Mouse (Mus musculus) left cerebral cortex, postnatal 10 days (tissue): ENCODE data around the gene Ccdc189. TPM values are rescaled to one million over a fixed set of nuclear protein-coding genes. Genes with fewer than 3 reads are reported as not detected.

Experiments used
- DNase-seq, 2 experiments: peaks; one replicate each; pipeline ENCODE4 v3.0.0; 2021 to 2022; ENCODE audit warnings: low spot score in 2 of 2, mixed read lengths in 1 of 2; ENCODE audit errors: extremely low spot score in 1 of 2
- intact Hi-C: fragments of 180-260 bp; cut with DNase I; formaldehyde crosslinking; loops from one replicate; pipeline ENCODE4 v1.15.1; 2025
- total RNA-seq, 2 experiments: library from RNA; stranded (reverse); gene quantifications; 2 replicates each; pipeline ENCODE4 v1.2.3; 2021

The Ccdc189 gene
- total RNA-seq, 2 experiments from 2014 or later: 8.1 to 8.3 TPM

DNA sequence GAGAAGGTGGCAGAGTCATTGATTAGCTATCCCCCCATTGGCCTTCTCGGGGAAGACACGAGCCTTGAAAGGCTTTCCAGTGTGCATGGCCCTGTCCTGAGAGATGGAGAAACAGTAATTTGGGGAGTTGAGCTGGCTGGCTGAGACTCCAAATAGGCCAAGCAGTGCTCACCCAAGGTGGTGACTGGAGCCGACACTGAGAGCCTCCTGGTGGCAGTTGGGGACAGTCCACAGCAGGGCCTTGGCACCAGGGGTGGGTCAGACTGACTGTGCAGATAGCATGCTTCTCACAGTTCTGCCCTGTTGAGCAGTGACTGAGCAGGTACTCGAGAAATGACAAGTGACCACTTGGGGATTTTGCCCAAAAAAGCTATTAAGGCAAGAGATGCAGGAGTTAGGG is 13.3 kb upstream of the Ccdc189 start:
- no peak for DNase-seq
- intact Hi-C loops: loop anchor here (2.0 kb wide), 1 partner anchor 19 kb away; no protein-coding TSS in a partner anchor

DNA sequence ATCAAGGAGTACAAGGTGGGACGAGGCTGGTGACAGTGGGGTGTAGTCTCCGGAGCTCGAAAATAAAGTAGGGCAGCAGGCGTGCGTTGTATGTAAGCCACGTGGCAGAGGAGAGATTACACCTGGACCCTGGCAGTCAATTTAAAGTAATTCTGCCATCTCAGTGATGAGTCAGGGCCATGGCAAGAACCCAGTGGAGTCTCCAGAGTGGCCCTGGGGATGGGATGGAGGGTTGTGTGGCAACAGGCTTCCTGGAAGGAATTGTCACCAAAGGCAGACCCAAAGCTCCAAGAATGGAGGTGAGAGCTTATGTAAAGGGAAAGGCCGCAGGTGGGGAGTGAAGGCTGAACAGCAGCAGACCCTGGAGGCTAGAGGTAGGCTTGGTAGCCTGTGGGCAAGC is 12.2 kb upstream of the Ccdc189 start:
- intact Hi-C loops: no loop called here

DNA sequence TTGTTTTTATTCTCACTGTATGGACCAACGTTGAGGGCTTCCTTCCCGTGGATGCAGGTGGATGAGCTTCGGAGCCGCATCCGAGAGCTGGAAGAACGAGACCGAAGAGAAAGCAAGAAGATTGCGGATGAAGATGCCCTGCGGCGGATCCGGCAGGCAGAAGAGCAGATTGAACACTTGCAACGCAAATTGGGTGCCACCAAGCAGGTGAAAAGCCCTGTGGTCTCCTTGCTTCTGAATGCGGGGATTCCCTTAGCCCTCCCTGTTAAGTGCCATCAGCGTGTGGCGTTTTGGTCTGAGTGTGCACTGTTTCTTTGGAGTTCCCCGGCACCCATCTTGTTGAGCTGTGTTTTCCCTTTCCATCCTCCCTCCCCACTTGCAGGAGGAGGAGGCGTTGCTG is 8.4 kb upstream of the Ccdc189 start:
- DNase-seq: no peak
- intact Hi-C loops: no loop called here

More for the DNA sequence above, 12.2 kb upstream of the Ccdc189 start:
- DNase-seq: no peak

DNA sequence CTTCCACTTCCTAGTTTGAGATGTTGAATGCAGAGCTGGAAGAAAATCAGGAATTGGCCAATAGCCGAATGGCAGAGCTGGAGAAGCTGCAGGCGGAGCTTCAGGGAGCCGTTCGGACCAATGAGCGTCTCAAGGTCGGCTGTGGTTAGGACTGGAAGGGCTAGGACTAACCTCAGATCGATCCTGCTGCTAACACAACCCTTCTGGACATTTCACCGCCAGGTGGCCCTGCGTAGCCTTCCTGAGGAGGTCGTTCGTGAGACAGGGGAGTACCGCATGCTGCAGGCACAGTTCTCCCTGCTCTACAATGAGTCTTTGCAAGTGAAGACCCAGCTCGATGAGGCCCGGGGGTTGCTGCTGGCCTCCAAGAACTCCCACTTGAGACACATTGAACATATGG is 4.2 kb upstream of the Ccdc189 start:
- intact Hi-C loops: no loop called here

DNA sequence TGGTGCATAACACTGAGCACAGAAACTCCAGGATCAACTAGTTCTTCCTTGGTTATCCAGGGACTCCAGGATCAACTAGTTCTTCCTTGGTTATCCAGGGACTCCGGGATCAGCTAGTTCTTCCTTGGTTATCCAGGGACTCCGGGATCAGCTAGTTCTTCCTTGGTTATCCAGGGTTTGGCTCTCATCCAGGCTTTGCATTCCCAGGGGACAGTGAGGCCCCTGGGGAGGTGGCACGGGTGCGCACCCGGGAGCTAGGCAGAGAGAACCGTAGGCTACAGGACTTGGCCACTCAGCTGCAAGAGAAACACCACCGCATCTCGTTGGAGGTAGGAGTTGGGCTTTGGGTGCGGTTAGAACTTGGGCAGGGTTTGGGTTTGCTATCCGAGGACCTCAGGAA is 2.7 kb upstream of the Ccdc189 start:
- intact Hi-C loops: no loop called here
- DNase-seq: no peak

More for the DNA sequence above, 4.2 kb upstream of the Ccdc189 start:
- no peak for DNase-seq

DNA sequence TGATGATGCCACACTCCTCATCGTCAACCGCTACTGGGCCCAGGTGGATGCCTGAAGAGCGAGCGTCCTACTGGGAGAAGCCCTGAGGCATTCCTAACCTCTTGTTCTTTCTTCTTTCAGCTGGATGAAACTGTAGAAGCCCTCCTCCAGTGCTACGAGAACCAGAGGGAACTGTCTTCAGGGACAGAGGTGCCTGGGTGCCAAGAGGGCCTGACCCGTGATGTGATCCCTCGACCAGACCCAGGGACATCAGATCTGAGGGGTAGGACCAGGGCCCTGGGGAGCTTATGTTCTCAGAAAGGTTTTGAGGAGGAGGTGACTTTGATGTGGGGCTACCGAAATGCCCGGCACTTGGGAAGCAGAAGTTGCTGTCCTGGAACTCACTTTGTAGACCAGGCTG is 1.2 kb upstream of the Ccdc189 start:
- no peak for DNase-seq
- intact Hi-C loops: no loop called here

DNA sequence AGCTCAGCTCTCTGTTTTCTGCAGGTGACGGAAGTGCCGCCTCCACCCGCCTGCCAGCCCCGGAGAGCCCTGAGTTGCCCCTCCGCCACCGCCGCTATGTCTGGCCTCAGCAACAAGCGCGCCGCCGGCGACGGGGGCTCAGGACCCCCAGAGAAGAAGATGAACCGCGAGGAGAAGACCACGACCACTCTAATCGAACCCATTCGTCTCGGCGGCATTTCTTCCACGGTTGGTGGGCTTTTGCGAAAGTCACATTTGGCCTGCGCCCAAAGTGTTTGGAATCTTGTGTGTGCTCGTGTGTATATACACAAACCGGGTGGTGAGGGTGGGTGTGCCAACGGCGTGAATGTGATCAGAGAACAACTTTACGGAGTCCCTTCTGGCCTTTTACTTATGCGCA is 506 bp upstream of the Ccdc189 start:
- intact Hi-C loops: no loop called here
- DNase-seq: no peak

DNA sequence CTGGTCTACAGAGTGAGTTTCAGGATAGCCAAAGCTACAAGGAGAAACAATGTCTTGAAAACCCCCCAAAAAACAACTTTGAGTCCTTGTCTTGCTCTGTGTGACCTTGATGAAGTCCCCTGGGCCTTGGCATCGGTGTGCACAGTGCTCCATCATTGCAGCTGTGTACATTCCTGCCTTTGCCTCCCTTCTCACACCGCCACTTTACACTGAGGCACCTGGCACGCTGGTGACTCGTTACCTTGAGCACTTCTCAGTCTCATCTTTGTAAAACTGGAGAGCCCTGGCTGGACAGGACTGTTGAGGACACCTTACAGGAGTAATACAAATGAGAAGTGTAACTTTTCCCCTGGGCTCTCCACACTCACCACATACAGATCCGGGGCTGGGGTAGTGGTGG is 1.2 kb downstream of the Ccdc189 start:
- intact Hi-C loops: no loop called here

DNA sequence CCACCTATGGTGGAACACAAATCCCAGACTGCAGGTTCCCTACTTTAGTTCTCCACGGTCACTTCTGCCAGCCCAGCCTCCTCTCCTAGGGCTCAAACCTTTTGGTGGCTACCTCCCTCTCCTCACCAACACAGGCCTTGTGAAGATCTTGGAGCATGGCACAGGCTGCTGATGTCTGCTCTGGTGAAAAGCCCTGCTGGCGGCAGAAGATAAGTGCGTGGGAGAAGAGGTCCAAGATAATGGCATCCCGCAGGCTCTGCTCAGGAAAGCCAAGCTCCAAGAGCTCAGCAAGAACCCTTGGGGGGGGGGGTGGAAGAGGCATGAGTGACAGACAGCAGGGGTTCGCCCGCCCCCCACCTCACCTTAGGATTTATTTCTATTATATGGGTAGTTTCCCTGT is 2.2 kb downstream of the Ccdc189 start:
- DNase-seq: peak in 1 of 2 experiments; percentile 13
- intact Hi-C loops: no loop called here

More for the DNA sequence above, 1.2 kb downstream of the Ccdc189 start:
- peak in 1 of 2 experiments; percentile 11 for DNase-seq

DNA sequence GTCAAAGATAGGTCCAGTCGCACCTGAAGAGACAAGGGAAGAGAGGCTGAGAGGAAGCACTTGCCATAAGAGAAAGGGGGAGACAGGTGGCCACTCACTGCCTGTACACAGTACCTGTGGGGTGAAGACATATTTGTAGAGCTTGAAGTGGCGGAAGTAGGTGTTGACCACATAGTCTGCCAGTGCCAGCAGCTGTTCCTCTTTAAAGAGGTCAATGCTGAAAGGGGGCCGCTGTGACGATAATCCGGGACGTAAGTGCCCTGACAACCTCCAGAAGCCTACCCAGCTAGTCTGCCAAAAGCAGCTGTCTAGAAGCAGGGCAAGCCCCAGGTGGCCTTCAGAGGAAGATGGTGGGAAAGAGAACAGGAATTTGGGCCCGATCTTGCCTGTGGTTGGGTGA is 3.4 kb downstream of the Ccdc189 start:
- DNase-seq: peak in 1 of 2 experiments; percentile 16
- intact Hi-C loops: no loop called here

DNA sequence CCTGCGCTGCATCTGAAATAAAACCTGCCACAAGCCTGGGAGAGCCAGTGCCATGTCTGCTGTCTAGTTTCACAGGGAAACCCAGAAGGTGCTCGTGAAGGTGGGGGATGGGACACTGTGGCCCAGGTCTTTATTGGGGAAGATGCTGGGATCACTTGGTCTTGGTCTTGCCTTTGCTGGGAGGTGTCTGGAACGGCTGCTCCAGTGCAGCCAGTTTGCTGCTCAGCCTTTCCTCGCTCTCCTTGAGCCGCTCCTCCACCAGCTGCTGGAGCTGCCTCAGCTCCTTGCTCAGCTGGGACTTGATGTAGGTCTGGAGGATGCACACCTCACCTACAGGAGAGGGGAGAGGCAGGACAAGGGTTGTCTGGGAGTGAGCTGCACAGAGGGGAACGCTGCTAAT is 5.1 kb downstream of the Ccdc189 start:
- no peak for DNase-seq
- intact Hi-C loops: loop anchor here (2.0 kb wide), 1 partner anchor 20 kb away; no protein-coding TSS in a partner anchor

DNA sequence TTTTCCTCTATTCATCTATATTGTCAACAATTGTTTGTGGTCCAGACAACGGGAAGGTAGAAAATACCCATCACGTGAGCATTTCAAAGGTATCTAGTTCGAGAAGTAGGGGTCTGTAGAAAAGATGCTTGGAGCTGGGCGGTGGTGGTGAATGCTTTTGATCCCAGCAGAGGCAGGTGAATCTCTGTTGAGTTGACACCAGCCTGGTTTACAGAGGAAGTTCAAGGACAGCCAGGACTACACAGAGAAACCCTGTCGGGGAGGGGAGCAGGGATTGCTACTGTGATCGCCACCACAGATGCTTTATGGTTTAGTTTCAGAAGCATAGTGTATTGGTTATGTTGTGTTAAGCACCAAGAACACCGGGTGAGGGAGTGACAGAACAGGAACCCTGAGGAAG is 14.3 kb downstream of the Ccdc189 start:
- intact Hi-C loops: no loop called here
- no peak for DNase-seq

DNA sequence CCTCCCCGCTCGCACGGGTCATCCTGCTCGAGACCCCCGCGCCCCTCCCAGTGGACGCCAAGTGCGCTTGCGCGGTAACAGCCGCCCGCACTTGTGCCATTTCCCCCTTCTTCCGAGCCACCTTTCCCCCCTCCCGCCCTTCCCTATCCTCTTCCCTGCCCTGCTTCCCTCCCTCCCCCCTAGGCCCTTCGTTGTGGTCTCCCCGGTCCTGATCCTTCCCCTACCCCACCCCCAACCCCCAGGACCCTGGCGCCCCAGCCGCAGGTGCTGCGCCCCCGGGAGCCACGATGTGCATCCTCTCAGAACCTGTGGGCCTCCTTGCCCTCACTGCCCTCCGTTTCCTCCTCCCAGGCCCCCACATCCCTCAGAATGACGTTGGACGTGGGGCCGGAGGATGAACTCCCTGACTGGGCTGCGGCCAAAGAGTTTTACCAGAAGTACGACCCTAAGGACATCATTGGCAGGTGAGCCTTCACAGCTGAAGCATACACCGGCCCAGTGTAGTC is 14.8 kb downstream of the Ccdc189 start:
- intact Hi-C loops: no loop called here
- DNase-seq: no peak

DNA sequence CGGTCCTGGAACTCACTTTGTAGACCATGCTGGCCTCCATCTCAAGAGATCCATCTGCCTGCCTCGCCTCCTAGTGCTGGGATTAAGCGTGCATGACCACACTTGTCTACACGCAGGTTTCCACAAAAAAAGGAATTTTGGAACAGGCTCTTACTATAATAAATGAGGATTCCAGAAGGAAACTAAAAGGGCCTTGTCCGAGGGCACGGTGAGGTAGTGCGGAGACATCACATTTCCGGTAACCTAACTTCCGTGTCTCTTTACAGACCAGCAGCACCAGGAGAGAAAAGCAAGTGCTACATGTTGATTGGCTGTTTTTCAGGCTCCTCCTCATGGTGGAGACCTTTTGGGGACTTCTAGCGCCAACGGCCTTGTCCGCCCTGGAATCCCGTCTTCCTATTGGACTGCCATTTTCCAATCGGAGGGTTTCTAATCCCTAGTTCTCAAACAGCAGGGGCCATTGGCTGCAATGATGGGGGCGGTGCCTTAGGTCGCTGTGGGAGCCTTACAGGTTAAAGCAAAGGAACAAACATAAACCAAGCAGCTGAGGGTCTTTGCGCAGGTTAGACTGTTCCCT is 15.4 kb downstream of the Ccdc189 start, which contains the start of gene Phkg2:
Gene Phkg2, plus strand, starts transcription at position 446 of the 577 bp plus-strand sequence.
- DNase-seq: peak; percentile 92 to 95
- intact Hi-C loops: no loop called here

DNA sequence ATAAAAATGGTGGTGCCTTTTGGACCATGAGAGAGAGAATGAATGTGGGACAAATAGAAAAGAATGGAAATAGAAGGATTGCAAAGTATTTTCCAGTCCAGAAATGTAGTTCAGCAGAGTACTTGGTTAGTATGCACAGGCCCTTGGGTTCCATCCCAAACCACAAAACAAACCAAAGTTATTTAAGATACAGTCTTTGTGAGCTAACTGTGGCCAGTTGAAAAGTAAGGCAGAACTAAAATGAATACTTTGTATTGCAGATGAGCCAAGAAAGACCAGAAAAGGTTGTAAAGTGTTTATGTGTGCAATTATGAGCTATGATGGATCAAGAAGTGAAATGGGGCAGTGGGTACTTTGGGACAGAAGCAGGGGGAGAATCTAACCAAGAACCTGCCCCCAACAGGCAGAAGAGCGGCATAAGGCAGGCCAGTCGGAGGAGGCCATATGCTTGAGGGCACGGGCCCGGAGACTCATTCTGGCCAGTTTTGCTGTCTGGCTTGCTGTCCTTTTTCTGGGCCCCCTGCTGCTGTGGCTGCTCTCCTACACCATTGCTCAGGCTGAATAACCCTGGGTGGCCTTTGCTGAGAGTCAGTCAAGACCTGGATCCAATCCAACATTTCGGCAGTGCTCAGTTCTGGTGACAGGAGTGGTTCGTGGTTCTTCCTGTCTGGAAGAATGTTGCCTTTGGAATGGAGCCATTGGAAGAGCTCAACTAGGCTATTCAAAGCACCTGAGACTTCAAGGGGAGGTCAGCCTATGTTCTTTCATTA is 23.8 kb downstream of the Ccdc189 start:
- DNase-seq: peak in 1 of 2 experiments; percentile 68
- intact Hi-C loops: no loop called here

DNA sequence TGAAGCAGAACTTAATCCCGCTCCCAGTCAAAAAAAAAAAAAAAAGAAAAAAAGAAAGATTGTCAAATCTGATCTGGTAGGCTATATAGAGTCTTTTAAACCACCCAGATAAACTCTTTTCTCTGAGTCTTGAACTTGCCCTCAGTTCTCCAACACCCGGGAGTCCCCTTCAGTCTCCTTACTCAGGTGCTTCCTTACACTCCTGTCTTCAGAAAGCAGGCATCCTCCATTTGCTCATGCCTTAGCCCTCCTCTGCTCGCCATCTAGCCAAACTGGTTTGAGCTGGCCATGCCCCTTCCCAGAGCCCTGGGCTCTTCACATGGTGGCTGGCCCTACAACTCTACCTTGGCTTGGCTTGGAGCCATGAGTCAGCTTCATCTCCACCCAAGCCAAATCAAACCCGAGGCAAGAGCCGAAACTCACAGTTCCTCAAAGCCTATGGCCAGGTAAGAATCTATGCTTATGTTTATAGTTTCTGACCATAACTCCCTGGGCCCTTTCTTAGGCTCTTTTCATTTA is 27.0 kb downstream of the Ccdc189 start, which contains the start of gene Tmem265:
Gene Tmem265, plus strand, starts transcription at position 51 of the 519 bp plus-strand sequence.
- intact Hi-C loops: no loop called here
- DNase-seq: no peak

DNA sequence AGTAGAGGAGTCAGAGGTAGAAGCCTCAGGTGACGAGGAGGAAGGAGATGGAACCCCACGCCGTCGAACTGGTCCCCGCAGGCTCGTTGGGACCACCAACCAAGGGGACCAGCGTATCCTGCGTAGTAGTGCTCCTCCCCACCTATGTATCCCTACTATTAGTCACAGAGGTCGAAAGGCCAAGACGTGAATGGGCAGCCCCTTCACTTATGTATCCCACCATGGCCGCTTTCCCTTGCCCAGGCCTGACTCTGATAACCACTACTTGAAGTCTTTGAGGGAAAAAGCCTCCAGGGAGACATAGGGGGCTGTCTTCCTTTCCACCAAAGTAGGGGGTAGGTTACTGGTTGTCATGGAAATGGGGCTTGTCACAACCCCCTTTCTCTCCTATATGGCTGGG is 27.8 kb downstream of the Ccdc189 start:
- no peak for DNase-seq
- intact Hi-C loops: no loop called here

DNA sequence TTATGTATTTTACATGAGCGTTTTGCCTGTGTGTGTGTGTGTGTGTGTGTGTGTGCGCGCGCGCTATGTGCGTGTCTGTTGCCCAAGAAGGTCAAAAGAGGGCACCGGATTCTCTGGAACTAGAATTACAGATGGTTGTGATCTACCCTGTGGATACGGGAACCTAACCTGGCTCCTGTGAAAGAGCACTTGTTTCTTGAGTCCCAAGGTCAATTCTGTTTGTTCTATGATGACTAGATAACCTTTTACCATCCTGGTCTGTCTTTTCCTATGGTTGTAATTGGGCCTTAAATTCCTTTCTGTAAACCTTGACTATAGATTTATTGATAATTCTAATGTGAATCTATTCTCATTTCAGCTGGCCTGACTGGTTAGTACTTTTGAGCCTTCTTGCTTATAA is 36.8 kb downstream of the Ccdc189 start:
- no peak for DNase-seq
- intact Hi-C loops: no loop called here

DNA sequence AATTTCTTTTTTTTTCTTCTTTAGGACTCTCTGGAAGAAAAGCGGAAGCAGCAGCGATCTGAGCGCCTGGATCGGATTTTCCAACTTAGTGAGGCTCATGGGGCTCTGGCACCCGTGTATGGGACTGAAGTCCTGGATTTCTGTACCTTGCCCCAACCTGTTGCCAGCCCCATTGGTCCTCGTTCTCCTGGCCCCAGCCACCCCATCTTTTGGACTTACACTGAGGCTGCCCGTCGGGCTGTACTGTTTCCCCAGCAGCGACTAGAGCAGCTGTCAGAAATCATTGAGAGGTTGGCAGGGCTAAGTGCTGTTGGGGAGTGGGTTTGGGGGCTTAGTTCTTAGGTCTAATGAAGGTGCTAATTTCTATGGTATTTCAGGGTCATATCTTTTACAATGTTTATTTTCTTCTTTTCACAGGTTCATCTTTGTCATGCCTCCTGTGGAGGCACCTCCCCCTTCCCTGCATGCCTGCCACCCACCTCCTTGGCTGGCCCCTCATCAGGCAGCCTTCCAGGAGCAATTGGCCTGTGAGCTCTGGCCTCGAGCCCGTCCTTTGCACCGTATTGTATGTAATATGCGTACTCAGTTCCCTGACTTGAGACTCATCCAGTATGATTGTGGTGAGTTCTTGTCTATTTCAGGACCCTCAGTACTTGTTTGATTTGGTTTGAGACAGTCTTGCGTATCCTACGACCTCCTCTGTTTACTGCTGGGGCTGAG is 39.1 kb downstream of the Ccdc189 start:
- no peak for DNase-seq
- intact Hi-C loops: no loop called here
